Mouse (Mus musculus): Measurements from ENCODE around the gene Fam98b.

DNA sequence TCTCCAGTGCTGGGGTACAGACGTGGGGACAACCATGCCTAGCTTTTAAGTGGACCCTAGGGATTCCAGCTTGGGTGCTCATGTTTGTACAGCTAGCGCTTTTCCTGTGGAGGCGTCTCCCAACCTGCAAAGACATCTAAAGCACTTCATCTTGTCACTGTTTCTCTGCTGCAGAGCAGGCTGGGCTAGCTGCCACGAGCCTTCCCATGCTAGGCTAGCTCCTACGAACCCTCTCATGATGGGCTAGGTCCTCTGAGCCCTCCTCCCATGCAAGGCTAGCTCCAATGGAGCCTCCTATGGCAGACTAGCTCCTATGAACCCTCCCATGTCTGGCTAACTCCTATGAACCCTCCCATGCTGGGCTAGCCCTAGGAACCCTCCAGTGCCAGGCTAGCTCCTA lies 46.2 kb upstream of the Fam98b start:
- TF ChIP-seq CTCF (IDR thresholded peaks at IDR 0.05; ENCODE audit: extremely low read depth, insufficient read length, insufficient replicate concordance, low read depth, low read length) (no peak), POLR2A (IDR thresholded peaks at IDR 0.05; ENCODE audit: low read depth, low read length) (no peak)

Data from small intestine, adult 2 months (tissue).